Mouse (Mus musculus) cerebellum, postnatal 10 days (tissue): ENCODE measurements around the gene Slc25a26.

Experiments
- DNase-seq, 2 experiments: peaks; one replicate each; pipeline ENCODE4 v3.0.0; 2021; ENCODE audit warnings: mixed read lengths in 2 of 2

Slc25a26 gene

GRCm38 (mm10) chr6:94601101-94601500 is 101.0 kb downstream of the Slc25a26 start:
- peak in 1 of 2 experiments; percentile 29 for DNase-seq

GRCm38 (mm10) chr6:94601811-94602210 is 101.7 kb downstream of the Slc25a26 start:
- no peak for DNase-seq

- DNase-seq: no peak
Observed at GRCm38 (mm10) chr6:94604072-94604471, 103.9 kb downstream of the Slc25a26 start.

- DNase-seq: no peak
Observed at GRCm38 (mm10) chr6:94604546-94604945, 104.4 kb downstream of the Slc25a26 start.

GRCm38 (mm10) chr6:94613235-94613895 is 113.2 kb downstream of the Slc25a26 start:
- no peak for DNase-seq

- DNase-seq: no peak
Observed at GRCm38 (mm10) chr6:94614346-94614745, 114.2 kb downstream of the Slc25a26 start.

GRCm38 (mm10) chr6:94615936-94616335 is 115.8 kb downstream of the Slc25a26 start:
- no peak for DNase-seq

GRCm38 (mm10) chr6:94618671-94619070 is 118.5 kb downstream of the Slc25a26 start:
- no peak for DNase-seq

GRCm38 (mm10) chr6:94620287-94620686 is 120.2 kb downstream of the Slc25a26 start:
- DNase-seq: no peak

- DNase-seq: peak in 1 of 2 experiments; percentile 21
Observed at GRCm38 (mm10) chr6:94620801-94621301, 120.7 kb downstream of the Slc25a26 start.

GRCm38 (mm10) chr6:94622983-94623382 is 122.9 kb downstream of the Slc25a26 start:
- peak; percentile 88 to 89 for DNase-seq

- DNase-seq: no peak
Observed at GRCm38 (mm10) chr6:94624543-94624942, 124.4 kb downstream of the Slc25a26 start.

GRCm38 (mm10) chr6:94625896-94626295 is 125.8 kb downstream of the Slc25a26 start:
- no peak for DNase-seq

GRCm38 (mm10) chr6:94626807-94627206 is 126.7 kb downstream of the Slc25a26 start:
- DNase-seq: peak; percentile 62 to 64

GRCm38 (mm10) chr6:94627714-94628595 is 127.8 kb downstream of the Slc25a26 start:
- DNase-seq: peak in 1 of 2 experiments; percentile 20

GRCm38 (mm10) chr6:94628787-94629186 is 128.7 kb downstream of the Slc25a26 start:
- no peak for DNase-seq

GRCm38 (mm10) chr6:94631051-94631778 is 131.1 kb downstream of the Slc25a26 start:
- peak; percentile 30 to 45 for DNase-seq

- no peak for DNase-seq
Observed at GRCm38 (mm10) chr6:94631779-94632082, 131.6 kb downstream of the Slc25a26 start.

- no peak for DNase-seq
Observed at GRCm38 (mm10) chr6:94634274-94634673, 134.1 kb downstream of the Slc25a26 start.

GRCm38 (mm10) chr6:94634710-94635109 is 134.6 kb downstream of the Slc25a26 start:
- no peak for DNase-seq

GRCm38 (mm10) chr6:94635343-94635742 is 135.2 kb downstream of the Slc25a26 start:
- DNase-seq: no peak

GRCm38 (mm10) chr6:94637024-94637434 is 136.9 kb downstream of the Slc25a26 start:
- DNase-seq: no peak

GRCm38 (mm10) chr6:94640297-94640696 is 140.2 kb downstream of the Slc25a26 start:
- DNase-seq: peak; percentile 62 to 64
